15 mouse cellular contexts compared by ENCODE assay signal in genomic region chr11:89619955-89620354, GRCm38 (mm10).
A peak's percentile ranks its signal among the peaks of the same experiment; 100 is the strongest.
DNase-seq lines count a peak whose midpoint lies in the region; ATAC-seq lines count a peak whose summit lies in the region.
"Had no signal": no experiment of that assay in that cellular context is flagged by ENCODE, and none has a peak within 500 bp of the region (broad histone marks: within the 10 kb centered on the region; RNA-seq: fewer than 3 reads in every experiment).

No protein-coding gene starts in this region.

- H3K27ac ChIP-seq in midbrain, embryonic 15.5 days, result no peak overlapping the region
- H3K27ac ChIP-seq: embryonic facial prominence, embryonic 12.5 days; hindbrain, embryonic 14.5 days; liver, embryonic 14.5 days; neural tube, embryonic 13.5 days; stomach, postnatal 0 days had no signal

- H3K4me2 ChIP-seq in midbrain, embryonic 15.5 days, result no peak overlapping the region
- H3K4me2 ChIP-seq: embryonic facial prominence, embryonic 12.5 days; hindbrain, embryonic 14.5 days; neural tube, embryonic 13.5 days had no signal

- DNase-seq in cerebellum, postnatal 25 days, result peak; percentile 4 to 5
- DNase-seq in cerebellum, adult 8-10 months, result no peak
- DNase-seq in kidney, adult 9 months, result peak; percentile 47
- no peak for DNase-seq in kidney, postnatal 4 days
- peak; percentile 62 for DNase-seq in ZHBTc4 (ENCODE audit: low read depth, low spot score)
- DNase-seq in layer of hippocampus, postnatal 25 days (ENCODE audit: extremely low spot score in 1 of 2, low spot score in 1 of 2), result no peak
- DNase-seq: gastrocnemius, postnatal 14 days; right cerebral cortex, postnatal 25 days had no signal

- no peaks in the 10 kb centered on the region for H3K36me3 ChIP-seq in midbrain, embryonic 15.5 days (replicated peaks)
- H3K36me3 ChIP-seq: embryonic facial prominence, embryonic 12.5 days; neural tube, embryonic 13.5 days had no signal

- H3K4me1 ChIP-seq in midbrain, embryonic 15.5 days, result 0 out of 2 replicates have a peak, but pooled peaks cover 12% of the 10 kb centered on the region
- H3K4me1 ChIP-seq: embryonic facial prominence, embryonic 12.5 days had no signal

- H3K27me3 ChIP-seq in midbrain, embryonic 15.5 days (replicated peaks), result no peaks in the 10 kb centered on the region
- H3K27me3 ChIP-seq: embryonic facial prominence, embryonic 12.5 days; neural tube, embryonic 13.5 days had no signal

- H3K9ac ChIP-seq in midbrain, embryonic 15.5 days, result no peak overlapping the region
- H3K9ac ChIP-seq: embryonic facial prominence, embryonic 12.5 days; hindbrain, embryonic 14.5 days; liver, embryonic 14.5 days; neural tube, embryonic 13.5 days had no signal

- no peak overlapping the region for H3K4me3 ChIP-seq in midbrain, embryonic 15.5 days
- H3K4me3 ChIP-seq: embryonic facial prominence, embryonic 12.5 days; neural tube, embryonic 13.5 days had no signal

- ATAC-seq in midbrain, embryonic 15.5 days (replicated peaks), result peak; percentile 37
- ATAC-seq: intestine, postnatal 0 days had no signal

- no peaks in the 10 kb centered on the region for H3K9me3 ChIP-seq in midbrain, embryonic 15.5 days
- H3K9me3 ChIP-seq: embryonic facial prominence, embryonic 12.5 days; neural tube, embryonic 13.5 days had no signal

Comparison
In these comparisons a context has a peak if more than half of its experiments do, and no peak if none do; other contexts are left out.
1. DNase-seq: peak in cerebellum, postnatal 25 days (2 of 2), kidney, adult 9 months (single experiment) and ZHBTc4 (single experiment); none in cerebellum, adult 8-10 months (single experiment), kidney, postnatal 4 days (0 of 2) and layer of hippocampus, postnatal 25 days (0 of 2).